Mouse (Mus musculus) frontal cortex, postnatal 36 days (tissue): ENCODE results near the gene Zfyve1.

Experiments used
- DNase-seq, 2 experiments: peaks; one replicate each; pipeline ENCODE4 v3.0.0; 2022; ENCODE audit warnings: low spot score in 2 of 2

The Zfyve1 gene

GRCm38 (mm10) chr12:83523056-83523455 is 74.0 kb downstream of the Zfyve1 start:
- DNase-seq = no peak

DNA sequence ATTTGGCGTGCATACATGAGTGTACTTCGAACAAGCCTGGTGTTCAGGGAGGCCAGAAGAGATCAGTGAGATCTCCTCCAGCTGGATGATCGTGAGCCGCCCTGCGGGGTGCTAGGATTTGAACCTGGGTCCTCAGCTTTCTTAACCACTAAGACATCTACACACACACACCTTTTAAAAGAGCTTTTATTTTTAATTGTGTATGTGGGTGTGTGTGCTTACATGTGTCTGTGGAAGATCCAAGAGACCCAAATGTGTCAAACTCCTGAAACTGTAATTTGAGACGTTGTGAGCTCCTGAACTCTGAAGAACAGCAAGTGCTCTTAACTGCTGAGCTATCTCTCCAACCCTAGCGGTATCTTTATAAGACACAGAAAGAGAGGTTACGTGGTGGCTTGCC is 75.9 kb downstream of the Zfyve1 start:
- no peak for DNase-seq

GRCm38 (mm10) chr12:83520311-83520890 is 76.6 kb downstream of the Zfyve1 start, which contains the start of gene Dcaf4:
TSS of gene Dcaf4 (plus strand) at chr12:83520466.
- DNase-seq = peak; percentile 92 to 95

GRCm38 (mm10) chr12:83517580-83517979 is 79.4 kb downstream of the Zfyve1 start:
- DNase-seq = no peak

DNA sequence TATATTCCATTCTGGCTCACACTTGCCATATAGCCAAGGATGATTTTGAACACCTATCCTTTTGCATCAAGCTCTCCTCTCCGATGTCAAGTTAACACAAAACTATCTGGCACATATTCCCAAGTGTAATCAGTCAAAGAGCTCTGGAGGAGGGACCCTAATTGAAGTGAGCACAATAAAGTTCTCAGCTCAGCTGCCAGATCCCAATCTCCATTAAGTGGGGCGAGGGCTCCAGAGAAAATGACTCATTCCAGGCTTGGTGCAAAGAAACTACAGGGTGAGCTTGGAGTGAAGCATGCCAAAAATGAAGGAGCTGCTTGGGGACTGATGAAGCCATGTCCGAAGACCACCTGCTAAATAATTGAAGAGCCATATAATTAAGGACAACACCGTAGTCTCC is 82.8 kb downstream of the Zfyve1 start:
- DNase-seq = no peak

DNA sequence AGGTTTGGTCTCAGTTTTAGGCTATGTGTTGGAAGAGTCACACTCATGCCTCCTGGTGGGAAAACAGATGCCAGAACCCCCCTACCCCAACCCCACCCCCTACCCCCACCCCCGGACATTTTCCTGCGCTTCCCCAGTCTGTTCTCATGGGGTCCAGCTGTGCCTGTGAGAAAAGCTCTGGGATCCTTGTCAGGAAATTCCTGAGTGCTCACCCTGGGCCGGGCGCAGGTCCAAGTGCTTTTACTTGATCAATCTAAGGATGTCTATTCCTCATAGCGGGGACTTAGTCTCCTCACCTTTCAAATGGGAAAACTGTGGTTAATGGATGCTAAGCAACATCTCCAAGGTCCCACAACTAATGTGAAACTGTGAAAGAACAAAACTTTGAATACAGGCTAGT is 83.8 kb downstream of the Zfyve1 start:
- no peak for DNase-seq

- DNase-seq = no peak
These were observed 84.2 kb downstream of the Zfyve1 start for GRCm38 (mm10) chr12:83512783-83513182.

GRCm38 (mm10) chr12:83510586-83510985 is 86.4 kb downstream of the Zfyve1 start:
- DNase-seq = no peak

DNA sequence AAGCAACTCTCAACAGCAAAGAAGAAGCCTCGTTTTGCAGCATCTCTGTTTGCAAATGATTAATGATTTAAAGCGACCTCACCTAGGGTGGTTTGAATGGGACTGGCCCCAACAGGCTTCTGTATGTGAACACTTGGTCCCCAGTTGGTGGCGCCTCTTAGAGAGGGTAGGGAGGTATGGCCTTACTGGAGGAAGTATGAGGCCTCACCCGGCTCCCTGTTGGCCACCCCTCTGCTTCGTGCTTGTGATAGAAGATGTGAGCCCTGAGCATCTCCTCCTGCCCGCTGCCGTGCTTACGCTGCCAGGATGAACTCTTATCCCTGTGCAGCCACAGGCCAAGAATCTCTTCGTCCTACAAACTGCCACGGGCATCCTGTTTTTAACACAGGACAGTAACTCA is 90.5 kb downstream of the Zfyve1 start:
- DNase-seq = no peak

GRCm38 (mm10) chr12:83502190-83502589 is 94.8 kb downstream of the Zfyve1 start:
- peak; percentile 50 to 79 for DNase-seq

DNA sequence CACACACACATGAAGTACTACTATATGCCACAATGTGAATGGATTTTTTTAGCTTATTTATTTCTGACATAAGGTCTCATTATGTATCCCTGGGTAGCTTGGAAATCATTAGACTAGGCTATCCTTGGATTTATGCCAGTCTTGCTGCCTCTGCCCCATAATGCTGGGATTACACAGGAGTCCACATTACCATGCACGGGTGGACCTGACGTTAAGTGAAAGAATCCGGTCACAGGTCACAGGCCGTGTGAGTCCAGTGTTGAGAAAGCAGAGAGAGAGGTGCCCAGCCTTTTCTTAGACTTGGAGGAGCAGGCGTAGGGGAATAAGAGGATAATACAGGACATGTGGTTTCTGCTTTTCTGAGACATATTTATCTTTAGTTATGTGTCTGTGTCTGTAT is 97.8 kb downstream of the Zfyve1 start:
- DNase-seq = no peak

DNA sequence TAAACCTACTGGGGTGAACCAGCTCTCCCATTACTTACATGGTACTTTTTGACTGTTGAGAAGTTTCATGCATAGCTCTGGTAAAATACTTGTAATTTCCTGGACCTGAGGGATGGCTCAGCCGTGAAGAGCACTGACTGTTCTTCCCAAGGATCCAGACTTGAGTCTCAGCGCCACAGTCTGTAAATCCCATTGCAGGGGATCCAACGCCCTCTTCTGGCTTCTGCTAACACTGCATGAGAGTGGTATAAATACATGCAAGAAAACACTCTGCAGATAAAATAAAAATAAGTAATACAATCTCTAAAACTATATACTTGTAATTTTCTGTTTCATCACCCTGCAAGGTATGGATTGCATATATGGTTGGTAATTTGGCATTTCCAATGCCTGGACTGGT is 99.1 kb downstream of the Zfyve1 start:
- DNase-seq = no peak

- DNase-seq = no peak
These were observed 100.3 kb downstream of the Zfyve1 start for GRCm38 (mm10) chr12:83496736-83497135.
